Mouse (Mus musculus): Measurements from ENCODE around the gene Svop. TPM values are rescaled to one million over a fixed set of nuclear protein-coding genes. Genes with fewer than 3 reads are reported as not detected.

Gene Svop
- 100 to 1,000 TPM; 191 to 211 TPM for total RNA-seq (2021)
- long read RNA-seq, experiment 1, transcript Svop-201 (16 exons, 3,379 nt), result major isoform, 268 of 339 reads
- long read RNA-seq, experiment 1, partial matches to known transcripts, result 22 of 339 reads
- long read RNA-seq, experiment 1, other reads (novel, unspliced or antisense), result 49 of 339 reads
- long read RNA-seq, experiment 2, transcript Svop-201 (16 exons, 3,379 nt), result major isoform, 208 of 282 reads
- long read RNA-seq, experiment 2, partial matches to known transcripts, result 32 of 282 reads
- long read RNA-seq, experiment 2, other reads (novel, unspliced or antisense), result 42 of 282 reads

DNA sequence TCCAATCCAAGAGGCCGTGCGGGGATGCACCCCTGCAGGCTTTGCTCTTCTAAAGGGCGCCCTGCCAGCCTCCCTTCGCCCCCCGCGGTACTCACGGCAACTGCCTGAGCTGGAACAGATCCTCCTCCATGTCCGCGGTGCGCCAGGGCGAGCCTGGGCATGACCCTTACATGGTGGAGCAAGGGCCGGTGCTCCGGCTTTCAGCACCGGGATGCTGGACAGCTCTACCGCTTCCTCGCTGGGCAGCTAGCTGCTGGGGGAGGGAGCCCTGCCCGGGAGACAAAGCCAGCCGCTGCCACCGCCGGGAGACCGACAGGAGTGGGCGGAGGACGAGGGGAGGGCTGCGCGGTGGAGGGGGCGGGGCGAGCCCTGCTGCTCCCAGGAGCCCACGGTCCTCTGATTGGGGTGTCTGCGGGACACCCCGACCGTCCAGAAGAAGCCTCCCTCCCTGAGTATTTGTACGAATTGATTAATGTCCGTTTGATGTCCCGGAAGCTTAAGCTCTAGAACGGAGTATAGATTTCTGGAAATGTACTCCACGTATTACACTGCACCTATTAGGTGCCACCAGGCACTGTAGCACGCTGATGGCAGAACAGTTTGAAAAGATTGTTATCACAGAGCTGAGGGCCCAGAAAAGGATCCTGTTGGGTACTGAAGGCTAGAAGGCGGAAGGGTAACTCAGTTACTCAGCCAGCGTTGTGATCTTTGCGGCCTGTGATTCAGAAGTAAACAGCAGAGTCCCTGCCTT is at the start of gene Svop:
Svop (minus strand) TSS at position 514 of the 751 bp plus-strand sequence.
- peak; percentile 77 to 80 for DNase-seq (ENCODE audit: low spot score in 2 of 2)
- intact Hi-C loops (cut with DNase I), result no loop called here

GRCm38 (mm10) chr5:114139175-114139574 is 47.8 kb upstream of the Svop start:
- DNase-seq (ENCODE audit: low spot score in 2 of 2), result peak; percentile 80 to 88
- intact Hi-C loops (cut with DNase I), result no loop called here

DNA sequence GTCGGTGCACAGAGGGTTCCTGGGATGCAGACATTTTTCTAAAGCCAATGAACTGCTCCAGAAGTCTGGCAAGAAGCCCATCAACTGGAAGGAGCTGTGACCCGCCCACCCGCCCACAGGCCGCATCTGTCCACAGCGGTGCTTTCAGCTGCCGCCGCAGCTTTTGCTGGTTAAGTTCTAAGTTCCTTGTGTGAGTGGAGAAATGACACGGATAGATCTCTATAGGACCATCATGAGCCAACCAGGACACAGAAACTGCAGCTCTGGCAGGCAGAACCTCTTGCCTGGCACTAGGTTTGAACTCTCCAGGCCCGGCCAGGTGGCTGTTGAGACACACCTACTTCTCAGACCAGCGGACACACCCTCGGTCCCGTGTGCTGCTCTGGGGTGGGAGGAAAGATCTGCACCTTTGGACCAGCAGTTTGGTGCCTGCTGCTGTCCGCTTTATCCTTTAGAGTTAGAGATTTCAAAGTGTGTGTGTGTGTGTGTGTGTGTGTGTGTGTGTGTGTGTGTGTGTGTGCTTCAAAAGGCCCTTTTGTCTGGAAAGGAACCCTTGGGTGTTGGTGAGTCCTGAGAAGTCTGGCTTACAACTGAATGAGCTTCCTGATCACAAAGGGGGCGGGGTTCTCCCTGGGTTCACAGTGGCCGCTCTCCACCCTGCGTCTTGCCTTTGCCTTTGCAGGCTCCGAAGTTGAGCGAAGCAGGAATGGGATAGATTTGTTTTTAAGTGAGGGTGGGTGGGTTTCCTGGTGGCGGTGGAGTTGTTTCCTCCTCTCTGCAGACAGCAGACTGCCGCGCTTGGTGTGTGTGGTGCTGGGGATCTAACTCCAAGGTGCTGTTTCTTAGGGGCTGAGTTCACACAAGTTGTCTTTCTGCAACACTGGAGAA is 47.2 kb upstream of the Svop start:
- intact Hi-C loops (cut with DNase I), result no loop called here

GRCm38 (mm10) chr5:114137481-114138276 is 46.3 kb upstream of the Svop start:
- no peak for DNase-seq (ENCODE audit: low spot score in 2 of 2)
- intact Hi-C loops (cut with DNase I), result no loop called here

More for the DNA sequence above, 47.2 kb upstream of the Svop start:
- no peak for DNase-seq (ENCODE audit: low spot score in 2 of 2)

DNA sequence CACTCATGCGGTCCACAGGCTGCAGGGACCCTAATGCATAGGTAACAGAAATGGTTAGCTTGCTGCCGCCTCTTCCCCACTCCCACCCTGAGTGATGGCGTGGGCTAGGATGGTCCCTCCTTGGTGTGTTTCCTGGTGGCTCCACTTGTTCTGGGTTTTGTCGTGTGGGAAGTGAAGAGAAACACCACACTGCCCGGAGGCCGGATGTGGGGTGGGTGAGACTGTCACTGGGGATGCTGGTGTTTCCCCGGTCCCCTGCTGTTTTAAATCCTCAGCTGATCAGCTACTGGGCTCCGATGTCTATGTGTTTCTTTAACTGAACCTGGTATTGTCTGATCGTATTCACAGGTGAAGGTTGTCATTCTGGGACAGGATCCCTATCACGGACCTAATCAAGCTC is 44.1 kb upstream of the Svop start:
- DNase-seq (ENCODE audit: low spot score in 2 of 2), result no peak
- intact Hi-C loops (cut with DNase I), result no loop called here

- intact Hi-C loops (cut with DNase I), result no loop called here
These were observed 42.7 kb upstream of the Svop start for GRCm38 (mm10) chr5:114134091-114134534.

DNA sequence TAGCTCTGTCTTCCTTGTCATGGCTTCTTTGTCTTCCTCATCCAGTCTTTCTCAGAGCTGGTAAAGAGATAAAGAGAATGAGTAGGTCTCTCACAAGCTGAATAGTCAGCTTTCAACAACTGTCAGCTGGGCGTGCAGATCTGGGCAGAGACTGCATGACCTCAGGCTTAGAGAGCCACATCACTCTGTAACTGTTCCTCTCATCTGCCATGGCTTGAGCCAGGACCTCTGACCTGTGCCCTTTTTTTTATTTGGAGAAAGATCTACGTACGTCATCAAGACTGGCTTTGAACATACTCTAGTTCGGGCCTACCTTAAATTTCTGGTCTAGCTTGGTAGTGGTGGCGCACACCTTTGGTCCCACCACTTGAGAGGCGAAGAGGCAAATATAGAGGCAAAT is 41.5 kb upstream of the Svop start:
- no peak for DNase-seq (ENCODE audit: low spot score in 2 of 2)

More at GRCm38 (mm10) chr5:114134091-114134534, 42.7 kb upstream of the Svop start:
- DNase-seq (ENCODE audit: low spot score in 2 of 2), result peak; percentile 38 to 50

DNA sequence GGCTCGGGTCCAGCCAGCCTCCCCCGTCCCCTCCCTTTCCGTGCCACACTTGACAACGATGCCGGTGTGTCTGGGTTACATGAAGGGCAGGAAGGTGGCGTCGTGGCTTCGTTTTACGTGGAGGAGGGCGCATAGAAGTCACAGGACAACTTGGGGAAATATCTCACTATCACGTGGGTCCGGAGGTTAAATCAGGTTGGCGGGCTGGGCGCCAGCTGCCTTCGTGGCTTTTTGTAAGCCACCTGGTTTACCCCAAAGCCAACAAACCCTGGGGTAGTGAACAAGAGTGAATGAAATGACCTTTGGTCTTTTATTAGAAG is 40.1 kb upstream of the Svop start:
- intact Hi-C loops (cut with DNase I), result no loop called here
- peak; percentile 21 to 39 for DNase-seq (ENCODE audit: low spot score in 2 of 2)

More for the DNA sequence above, 41.5 kb upstream of the Svop start:
- intact Hi-C loops (cut with DNase I), result no loop called here

DNA sequence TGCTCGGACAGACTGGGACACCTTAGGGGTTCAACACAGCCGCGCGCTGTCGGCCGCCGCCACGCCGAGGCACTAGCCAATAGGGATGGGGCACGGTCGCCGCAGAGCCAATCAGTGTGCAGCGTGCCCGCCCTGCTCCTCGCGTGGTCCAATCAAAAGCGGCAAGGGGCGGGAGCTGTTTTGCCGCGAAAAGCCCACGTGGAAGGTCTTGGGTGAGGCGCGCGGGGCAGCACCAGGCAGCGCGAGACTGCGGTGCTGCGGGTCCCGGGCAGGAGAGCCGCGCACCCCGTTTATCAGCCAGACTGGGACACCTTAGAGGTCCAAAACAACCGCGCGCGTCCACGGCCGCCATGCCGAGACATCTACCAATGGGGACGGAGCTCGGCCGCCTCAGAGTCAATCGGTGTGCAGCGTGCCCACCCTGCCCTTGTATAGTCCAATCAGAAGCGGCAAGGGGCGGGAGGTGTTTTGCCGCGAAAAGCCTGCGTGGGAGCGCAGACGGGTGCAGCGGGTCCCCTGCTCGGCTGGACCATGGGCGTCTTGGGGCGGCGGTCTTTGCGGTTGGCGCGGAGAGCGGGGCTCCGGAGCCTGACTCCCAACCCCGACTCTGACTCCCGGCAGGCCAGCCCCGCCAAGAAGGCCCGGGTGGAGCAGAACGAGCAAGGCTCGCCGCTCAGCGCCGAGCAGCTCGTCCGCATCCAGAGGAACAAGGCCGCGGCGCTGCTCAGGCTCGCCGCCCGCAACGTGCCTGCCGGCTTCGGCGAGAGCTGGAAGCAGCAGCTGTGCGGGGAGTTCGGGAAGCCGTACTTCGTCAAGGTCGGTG is 39.5 kb upstream of the Svop start:
- intact Hi-C loops (cut with DNase I), result no loop called here
- DNase-seq (ENCODE audit: low spot score in 2 of 2), result peak; percentile 93 to 95

DNA sequence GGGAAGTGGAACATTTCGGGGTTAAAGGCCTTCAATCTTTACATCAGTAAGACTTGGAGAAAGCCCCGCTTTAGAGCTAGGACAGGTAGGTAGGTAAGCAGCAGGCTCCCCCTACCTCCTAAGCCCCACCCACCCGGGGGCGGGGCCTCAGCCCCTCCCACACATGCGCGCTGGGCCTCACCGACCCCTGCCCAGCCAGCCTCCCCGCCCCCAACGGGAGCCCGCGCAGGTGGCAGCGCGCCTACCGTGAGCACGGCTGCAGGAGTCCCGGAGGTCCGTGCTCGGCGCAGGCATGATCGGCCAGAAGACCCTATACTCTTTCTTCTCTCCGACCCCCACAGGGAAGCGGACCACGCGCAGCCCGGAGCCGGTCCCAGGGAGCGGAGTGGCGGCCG is 38.8 kb upstream of the Svop start, which contains the start of gene Ung:
Ung (plus strand) TSS at position 176 of the 395 bp plus-strand sequence.
- intact Hi-C loops (cut with DNase I), result no loop called here
- DNase-seq (ENCODE audit: low spot score in 2 of 2), result no peak

DNA sequence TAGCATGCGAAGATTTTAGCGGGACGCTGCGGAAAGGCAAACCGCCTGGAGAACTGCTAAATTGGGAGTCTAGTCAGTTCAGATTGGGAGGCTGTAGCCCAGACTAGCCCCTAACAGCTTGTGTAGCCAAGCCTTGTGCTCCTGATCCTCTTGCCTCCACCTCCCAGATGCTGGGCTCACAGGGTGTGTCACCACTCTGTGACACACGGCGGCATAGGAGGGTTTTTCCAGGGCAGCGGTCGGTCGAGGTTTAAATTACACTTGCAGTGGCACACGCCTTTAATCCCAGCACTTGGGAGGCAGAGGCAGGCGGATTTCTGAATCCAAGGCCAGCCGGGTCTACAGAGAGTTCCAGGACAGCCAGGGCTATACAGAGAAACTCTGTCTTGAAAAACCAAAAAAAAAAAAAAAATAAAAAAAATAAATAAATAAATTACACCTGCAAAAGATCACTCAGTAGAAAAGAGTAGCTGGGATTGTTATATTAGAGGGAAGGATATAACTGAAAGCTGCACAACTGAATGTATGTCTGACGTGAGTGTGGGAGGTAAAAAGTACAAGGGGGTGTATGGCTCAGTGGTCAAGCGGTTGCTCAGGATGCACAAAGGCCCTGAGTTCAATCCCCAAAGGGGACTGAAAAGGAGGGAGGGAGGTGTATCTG is 38.3 kb upstream of the Svop start:
- no peak for DNase-seq (ENCODE audit: low spot score in 2 of 2)
- intact Hi-C loops (cut with DNase I), result no loop called here

DNA sequence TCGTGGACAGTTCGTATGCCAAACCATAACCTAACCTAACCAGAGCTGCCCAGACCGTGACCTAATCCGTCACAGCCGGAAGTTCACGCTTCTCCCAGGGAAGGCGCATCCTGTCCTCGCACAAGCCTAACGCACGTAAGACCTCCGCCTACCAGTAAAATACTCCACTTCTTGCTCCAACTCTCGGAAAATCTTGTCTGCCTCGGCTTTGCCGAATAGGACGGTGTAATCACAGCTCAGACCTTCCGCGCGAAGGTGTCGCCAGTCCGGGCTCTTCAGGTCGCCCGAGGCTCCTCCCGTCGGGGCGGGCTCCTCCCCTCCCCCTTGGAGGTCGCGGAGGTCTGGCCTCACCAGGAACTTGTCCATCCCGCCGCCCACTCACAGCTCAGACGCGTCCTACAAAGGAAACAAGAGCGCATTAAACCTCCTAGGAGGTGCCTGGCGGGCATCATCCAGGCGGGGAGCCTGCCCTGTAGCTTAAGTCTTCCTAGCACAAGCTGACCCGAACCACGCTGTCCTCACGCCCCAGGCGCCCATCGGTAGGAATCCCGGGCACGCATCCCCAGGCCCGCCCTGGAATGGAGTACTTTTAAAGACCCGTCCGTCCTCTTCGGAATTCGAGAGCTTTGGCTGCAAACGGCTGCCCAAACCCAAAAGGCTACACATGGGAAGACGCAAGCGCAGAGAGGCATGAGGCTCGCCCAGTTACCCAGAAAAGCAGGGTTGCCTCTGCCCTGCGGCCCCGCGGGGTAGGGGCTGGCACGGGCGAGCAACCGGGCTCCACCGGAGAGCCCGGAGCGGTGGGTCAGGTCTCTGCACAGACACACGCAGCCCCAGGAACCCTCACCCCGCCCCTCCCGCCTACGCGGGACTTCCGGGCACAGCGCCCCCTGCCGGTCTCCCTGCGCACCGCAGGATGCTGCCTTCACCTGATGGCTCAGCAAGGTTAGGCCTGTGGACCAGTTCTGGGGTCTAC is 36.3 kb upstream of the Svop start, which contains the start of gene Alkbh2:
Alkbh2 (minus strand) TSS at position 845 of the 976 bp plus-strand sequence.
- DNase-seq (ENCODE audit: low spot score in 2 of 2), result peak; percentile 57 to 73
- intact Hi-C loops (cut with DNase I), result no loop called here

DNA sequence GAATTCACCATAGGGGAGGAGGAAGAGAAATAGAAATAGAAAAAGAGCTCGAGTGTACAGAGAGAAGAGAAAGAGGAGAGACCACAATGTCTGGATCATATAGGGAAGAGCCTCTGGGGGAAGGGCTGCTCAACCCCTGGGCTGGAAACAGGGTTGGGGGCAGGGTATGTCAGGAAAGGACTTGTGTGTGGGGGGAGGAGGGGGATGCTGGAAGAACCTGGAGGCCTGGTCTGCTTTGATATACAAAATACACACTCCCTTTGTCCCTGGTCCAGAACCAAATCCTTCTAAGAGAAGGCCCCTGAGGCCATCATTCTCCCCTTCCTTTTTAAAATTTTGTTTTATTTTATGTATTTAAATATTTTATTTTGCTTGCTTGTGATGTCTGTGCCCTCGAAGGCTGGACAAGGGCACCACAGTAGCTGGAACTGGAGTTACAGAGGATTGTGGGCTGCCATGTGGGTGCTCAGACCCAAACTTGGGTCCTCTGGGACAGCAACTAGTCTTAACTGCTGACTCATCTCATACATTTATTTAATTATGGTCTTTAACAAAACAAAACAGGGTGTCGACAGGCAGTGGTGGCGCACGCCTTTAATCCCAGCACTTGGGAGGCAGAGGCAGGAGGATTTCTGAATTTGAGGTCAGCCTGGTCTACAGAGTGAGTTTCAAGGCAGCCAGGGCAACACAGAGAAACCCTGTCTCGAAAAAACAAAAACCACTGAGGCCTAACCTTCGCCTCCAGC is 35.3 kb upstream of the Svop start:
- intact Hi-C loops (cut with DNase I), result no loop called here
- DNase-seq (ENCODE audit: low spot score in 2 of 2), result no peak

DNA sequence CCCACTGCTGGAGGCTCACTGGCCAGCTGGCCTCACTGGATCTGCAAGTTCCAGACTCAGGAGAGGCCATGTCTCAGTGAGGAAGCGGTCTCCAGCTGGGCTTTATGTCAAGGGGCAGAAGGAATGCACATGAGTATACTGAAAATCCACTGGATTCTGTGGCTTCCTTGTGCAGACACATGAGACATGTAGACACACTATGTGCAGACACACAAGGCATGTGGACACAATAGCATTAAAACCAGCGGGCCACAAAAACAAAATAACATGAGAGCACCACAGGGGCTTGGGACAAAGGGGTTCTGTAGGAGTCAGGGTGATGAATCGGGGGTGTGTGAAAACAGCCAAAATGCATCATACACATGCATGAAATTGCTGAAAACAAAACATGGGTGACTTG is 34.6 kb upstream of the Svop start:
- intact Hi-C loops (cut with DNase I), result no loop called here
- DNase-seq (ENCODE audit: low spot score in 2 of 2), result no peak

- DNase-seq (ENCODE audit: low spot score in 2 of 2), result no peak
- intact Hi-C loops (cut with DNase I), result no loop called here
These were observed 28.4 kb upstream of the Svop start for GRCm38 (mm10) chr5:114119806-114120205.

DNA sequence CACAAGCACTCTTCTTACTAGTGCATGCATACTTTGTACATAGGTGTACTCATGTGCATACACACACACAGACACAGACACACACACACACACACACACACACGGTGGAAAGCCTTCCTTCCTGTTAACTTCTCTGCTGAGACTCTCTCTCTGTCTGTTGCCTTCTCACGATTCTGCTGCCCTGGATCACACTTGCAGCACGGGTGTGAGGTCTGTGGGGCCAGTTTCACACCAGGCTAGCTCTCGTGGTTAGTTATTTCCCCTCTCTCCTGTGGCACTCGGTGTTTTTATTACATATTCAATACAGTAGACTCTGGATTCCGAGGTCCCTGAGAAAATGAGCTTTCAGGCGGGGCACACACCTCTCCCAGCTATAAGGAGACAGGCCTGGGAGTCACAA is 25.2 kb upstream of the Svop start:
- DNase-seq (ENCODE audit: low spot score in 2 of 2), result no peak
- intact Hi-C loops (cut with DNase I), result no loop called here

All from left cerebral cortex, postnatal 14 days (tissue).